Mouse (Mus musculus): ENCODE measurements around the gene Ggt1. TPM values are rescaled to one million over a fixed set of nuclear protein-coding genes. Genes with fewer than 3 reads are reported as not detected.

The Ggt1 gene
- polyA plus RNA-seq, 1 experiment: not detected

DNA sequence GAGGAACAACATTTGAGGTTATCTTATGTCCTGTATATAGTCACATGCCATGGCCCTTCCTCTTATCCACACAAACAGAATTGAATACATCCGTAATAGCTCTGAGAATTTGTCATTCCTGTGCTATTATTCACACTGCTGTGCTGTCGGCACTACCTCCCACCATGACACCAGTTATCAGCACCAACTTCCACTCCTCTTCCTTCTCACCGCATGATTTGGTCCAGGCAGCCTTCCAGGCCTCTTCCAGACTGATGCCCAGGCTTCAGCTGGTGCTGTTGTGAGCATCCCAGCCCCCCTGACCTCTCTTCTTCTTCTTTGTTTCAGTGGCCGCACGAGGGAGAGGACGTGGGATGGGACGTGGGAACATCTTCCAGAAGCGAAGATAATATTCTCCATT is 26.5 kb upstream of the Ggt1 start:
- no peak for TF ChIP-seq GATA1 (IDR thresholded peaks at IDR 0.05; ENCODE audit: low read length)

DNA sequence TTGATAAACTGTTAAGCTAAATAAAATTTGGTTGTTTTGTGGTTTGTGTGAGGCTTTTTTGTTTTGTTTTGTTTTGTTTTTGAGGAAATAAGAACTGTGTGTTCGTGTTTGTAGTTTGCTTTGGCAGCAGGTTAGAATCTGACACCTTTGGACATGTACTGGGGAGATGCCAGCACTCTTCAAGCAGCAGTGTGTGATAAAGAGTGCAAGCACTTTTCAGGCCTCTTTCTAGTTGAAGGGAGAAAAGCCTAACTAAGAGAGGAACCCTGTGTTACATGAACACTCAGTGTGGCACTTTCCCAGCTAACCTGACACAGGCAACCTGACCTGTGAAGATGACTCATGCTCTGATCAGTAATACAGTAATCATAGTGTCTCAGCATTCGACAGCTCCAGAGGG is 26.0 kb upstream of the Ggt1 start:
- TF ChIP-seq GATA1 (IDR thresholded peaks at IDR 0.05; ENCODE audit: low read length): no peak

DNA sequence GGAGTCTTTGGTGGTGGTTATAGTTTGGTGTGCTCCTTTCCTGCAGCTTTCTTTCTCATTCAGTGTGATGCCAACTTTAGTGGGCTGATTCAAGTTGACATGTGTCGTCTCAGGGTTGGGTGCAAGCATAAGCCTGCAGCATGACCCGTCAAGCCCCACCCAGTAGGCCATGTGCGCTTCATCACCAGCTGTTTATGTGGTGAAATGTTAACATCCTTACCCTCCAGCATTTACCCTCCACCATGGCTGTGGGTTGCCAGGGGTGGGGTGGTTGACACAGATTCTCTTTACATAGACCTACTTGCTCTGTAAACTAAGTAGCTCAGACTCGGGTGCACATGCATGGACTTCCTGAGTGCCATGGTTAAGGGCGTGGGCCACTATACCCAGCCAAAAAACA is 25.3 kb upstream of the Ggt1 start:
- no peak for TF ChIP-seq GATA1 (IDR thresholded peaks at IDR 0.05; ENCODE audit: low read length)

DNA sequence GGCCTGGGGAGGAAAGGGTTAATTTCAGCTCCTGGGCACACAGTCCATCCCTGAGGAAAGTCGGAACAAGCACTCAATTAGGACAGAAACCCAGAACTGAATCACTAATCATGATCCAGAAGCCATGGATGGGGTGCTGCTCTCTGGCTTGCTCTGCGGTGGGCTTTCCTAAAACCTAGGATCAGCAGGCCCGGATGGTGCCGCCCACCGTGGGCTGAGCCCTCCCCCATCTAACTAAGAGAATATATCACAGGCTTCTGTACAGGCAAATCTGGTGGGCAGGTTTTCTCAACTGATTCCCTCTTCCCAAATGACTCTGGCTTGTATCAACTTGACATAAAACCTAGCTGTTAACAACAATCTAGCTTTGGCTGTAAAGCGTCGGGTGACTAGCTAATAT is 13.5 kb upstream of the Ggt1 start:
- TF ChIP-seq GATA1 (IDR thresholded peaks at IDR 0.05; ENCODE audit: low read length): no peak

DNA sequence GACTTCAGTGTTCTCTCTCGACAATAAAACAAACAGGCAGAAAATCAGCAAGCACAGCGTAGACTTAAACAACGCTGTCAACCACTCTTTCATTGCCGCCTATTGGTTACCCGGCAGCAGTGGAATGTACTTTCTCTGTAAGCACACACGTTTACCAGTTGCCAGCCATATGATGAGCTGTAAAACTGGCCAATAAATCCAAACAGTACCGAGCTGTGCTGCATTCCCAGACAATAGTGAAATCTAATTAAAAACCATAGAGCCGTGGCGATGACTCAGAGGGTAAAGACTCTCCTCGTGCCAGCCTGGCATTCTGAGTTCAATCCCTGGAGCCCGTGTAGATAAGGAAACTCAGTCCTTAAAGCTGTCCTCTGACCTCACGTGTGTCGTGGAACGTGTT is 12.9 kb upstream of the Ggt1 start:
- no peak for TF ChIP-seq GATA1 (IDR thresholded peaks at IDR 0.05; ENCODE audit: low read length)

DNA sequence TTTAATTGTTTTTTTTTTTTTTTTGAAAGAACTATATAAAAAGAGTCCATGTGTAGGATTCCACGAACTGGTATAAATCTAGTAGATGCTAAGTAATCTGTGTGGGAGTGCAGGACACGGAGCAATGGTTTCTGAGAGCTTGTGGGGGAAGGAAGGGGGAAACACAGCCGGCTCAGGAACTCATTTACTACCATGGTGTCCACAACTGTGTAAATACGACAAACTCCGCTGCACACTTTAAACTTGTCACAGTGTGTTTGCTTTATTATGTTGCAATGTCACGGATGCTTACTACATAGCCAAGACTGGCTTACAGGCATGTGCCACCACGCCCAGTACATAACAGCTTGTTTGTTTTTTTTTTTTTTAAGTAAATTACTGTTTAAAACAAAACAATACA is 11.5 kb upstream of the Ggt1 start:
- TF ChIP-seq GATA1 (IDR thresholded peaks at IDR 0.05; ENCODE audit: low read length): no peak

DNA sequence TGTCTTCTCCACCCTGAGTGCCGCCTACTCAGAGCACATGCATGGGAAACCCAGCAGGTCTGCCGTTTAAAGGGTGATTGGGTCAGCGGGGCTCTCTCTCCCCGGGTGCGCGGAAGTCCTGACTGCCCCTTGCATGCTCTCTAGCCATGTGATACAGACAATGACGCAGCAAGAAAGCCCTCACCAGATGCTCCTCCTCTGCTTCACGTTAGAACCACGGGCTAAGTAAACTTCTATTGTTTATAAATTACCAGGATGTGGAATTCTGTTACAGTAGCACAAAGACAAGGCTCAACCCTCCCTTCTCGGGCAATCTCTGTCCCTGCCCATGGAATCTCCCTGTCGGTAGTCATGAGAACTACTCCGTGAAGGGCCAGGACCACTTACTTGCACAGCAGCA is 10.2 kb upstream of the Ggt1 start:
- no peak for TF ChIP-seq GATA1 (IDR thresholded peaks at IDR 0.05; ENCODE audit: low read length)

DNA sequence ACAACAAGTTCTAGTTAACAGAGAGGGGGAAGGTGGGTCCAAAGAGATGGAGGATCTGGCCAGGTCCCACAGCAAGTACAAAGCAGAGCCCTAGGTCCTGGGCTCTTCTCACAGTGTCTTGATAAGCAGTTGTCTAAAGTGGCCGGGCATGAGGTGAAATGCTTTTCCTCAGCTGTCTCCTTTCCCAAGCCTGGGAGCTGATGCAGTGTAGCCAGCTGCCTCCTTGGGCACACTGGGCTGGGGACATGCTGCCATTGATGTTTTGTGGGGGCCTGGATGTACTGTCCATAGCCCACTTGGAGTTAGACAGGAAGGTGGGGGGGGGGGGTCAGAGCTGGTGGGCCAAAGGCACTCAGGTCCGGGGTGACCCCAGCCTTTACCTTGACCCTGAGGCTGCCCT is 9.3 kb upstream of the Ggt1 start:
- no peak for TF ChIP-seq GATA1 (IDR thresholded peaks at IDR 0.05; ENCODE audit: low read length)

DNA sequence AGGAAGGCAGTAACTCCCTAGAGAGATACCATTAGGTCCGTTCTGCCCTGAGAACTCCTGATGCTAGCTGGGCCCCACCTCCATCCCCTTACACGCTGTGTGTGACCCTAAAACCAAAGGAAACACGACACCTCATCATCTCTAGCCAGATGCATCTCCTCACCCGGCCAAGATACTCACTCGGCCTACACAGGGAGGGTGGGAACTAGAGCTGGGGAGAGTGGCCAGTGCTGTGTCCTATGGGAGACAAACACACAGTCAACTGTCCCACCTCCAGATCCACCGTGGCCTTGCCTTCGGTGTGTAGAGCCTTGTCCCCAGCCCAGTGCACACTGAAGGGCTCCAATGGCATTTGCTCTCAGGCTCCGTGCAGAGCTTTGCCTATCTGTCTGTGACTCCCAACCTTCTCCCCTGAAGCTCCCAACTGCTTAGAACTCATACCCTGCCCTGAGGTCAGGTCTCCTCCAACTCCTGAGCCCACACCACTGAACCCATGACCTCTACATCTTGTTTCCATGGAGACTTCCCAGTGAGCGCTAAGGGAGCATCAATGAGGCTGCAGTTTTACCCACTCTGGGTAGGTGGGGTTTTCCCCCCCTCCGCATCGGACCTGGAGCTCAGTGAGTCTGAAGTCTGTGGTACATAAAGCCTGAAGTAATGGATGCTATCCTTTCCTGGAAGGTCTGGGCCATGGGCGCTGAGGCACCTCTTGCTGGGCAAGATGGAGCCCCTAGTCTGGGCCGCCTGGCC is 8.5 kb upstream of the Ggt1 start:
- no peak for TF ChIP-seq GATA1 (IDR thresholded peaks at IDR 0.05; ENCODE audit: low read length)

DNA sequence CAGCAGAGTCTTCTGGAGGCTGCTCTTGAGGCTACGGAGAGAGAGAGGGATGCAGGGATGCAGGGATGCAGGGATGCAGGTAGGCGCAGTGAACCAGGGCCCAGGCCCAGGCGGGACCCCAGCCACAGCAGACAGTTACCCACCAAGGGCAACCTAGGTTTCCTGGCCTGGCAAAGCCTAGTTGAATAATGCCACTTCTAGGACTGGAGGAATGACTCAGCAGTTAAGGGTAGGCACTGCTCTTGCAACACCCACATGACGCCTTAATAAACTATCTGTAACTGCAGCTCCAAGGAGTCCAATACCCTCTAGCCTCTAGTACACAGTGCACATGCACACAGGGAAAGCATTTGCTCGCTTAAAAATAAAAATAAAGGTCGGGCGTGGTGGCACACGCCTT is 7.3 kb upstream of the Ggt1 start:
- TF ChIP-seq GATA1 (IDR thresholded peaks at IDR 0.05; ENCODE audit: low read length): no peak

DNA sequence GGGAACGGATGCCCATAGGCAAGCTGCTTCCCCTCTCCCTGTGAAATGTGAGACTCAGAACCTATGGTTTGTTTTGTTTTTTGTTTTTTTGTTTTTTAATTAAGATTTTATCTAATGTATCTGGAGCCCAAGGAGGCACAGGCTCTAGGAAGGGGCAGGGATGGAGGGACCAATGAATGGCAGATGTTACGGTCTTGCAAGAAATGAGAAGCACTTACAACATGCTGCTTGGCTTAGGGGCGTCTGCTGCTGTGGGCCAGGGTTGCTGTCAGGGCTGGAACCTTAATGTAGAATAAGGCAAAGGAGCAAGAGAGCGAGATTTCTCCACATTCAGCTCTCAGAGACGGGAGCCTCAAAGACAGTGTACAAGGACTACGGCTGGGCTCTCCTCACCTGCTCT is 5.8 kb upstream of the Ggt1 start:
- no peak for TF ChIP-seq GATA1 (IDR thresholded peaks at IDR 0.05; ENCODE audit: low read length)

DNA sequence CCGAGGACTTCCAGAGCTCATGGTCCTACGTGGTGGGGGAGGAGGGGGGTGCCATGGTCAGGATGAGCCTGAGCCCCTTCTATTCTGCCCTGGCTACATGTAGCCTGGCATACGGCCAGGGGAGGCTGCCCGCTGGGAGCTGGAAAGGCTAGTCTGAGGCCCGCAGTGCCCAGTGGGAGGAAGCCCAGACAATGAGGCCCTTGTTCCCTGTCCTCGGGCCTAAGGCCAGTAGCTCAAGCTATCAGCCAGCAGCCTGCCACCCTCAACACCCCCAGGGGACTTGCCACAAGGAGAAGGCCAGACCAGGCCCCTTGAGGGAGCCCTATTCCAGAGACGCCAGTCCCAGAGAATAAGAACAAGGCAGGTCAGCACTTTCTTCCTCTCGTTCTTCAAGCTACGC is 5.4 kb upstream of the Ggt1 start:
- no peak for TF ChIP-seq GATA1 (IDR thresholded peaks at IDR 0.05; ENCODE audit: low read length)

DNA sequence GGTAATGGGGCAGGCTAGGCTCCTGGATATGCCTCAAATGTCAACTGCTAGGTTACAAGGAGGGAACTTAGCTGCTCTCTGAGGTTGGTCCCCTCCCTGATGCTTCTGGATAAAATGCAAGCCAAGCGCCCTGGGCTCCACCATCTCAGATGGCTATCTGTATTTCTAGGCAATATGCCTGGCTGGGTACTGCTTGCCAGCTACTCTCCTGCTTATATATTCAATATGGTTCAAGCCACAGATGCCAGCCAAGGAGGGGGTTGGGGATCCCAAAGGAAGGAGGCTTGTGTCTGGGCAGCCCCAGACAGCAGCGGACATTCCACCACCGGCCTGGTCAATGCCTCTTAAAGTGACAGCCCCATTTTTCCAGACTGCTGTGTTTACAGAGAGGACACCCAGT is 2.9 kb upstream of the Ggt1 start:
- no peak for TF ChIP-seq GATA1 (IDR thresholded peaks at IDR 0.05; ENCODE audit: low read length)

DNA sequence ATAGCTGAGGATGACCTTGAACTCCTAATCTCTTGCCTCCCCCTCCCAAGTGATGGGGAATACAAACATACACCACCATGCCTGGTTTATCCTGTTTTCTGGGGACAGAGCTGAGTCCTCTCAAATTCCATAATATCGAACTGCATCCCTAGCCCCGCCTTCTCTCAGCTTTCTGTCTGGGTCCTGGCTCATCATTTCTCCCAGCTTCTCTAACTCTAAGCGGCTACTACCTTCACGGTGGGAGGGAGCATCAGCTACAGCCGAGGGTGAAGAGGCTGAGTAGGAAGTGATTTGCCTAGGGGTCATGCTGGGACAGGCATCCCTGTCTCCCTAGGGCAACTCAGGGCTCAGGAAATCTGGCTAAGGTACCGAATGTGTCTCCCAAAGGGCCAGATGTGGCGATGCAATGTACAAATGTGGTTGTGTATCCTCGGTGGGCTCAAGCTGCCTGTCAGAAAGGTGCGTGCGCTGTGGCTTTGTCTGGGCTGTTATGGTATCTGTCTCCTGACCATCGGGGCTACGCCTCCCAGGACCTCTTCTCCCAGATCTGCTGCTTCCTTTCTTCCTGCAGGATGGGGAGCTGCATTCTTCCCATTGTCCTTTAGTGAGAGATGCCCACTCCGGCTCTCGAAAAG is 2.2 kb upstream of the Ggt1 start:
- no peak for TF ChIP-seq GATA1 (IDR thresholded peaks at IDR 0.05; ENCODE audit: low read length)

DNA sequence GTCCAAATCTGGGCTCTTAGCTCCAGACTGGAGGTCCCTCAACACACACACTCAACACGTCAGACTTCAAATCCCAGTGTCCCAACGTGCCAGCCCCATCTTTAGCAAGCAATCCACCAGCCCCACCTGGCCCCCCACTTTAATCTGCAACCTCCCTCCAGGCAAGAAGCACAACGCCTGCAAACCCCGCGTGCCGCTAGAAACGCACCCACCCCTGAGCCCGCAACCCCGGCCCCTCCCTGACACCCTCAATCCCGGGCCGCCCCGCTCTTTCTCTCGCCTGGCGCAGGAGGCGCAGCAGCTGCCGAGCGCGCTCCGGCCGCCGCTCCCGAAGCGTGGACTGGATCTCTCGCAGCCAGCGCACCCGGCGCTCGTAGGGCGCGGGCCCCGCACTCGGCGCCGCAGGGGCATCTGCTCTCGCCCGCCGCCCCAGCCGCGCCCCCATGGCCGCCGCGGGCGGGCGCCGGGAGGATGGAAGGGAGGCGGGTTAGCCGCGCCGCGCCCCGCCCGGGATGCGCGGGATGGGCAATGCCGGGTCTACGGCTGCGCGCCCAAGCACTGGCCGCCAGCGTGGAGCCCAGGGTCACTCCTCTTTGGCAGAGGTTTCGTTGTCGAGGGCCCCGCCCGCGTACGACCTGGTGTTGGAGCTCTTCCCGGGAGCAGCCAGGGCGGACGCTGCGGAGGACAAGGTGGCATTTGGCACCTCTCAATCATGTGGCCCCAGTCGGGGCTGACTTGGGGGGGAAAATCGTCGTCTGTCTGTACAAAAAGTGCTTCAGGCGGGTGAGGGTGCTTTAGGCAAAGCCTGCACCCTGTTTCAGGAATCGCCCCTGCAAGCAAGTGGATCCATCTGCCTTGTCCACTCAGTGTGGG is 1.5 kb upstream of the Ggt1 start, which contains the start of gene Lrrc75b:
Lrrc75b (minus strand) TSS at position 655 of the 873 bp plus-strand sequence.
- TF ChIP-seq GATA1 (IDR thresholded peaks at IDR 0.05; ENCODE audit: low read length): no peak

DNA sequence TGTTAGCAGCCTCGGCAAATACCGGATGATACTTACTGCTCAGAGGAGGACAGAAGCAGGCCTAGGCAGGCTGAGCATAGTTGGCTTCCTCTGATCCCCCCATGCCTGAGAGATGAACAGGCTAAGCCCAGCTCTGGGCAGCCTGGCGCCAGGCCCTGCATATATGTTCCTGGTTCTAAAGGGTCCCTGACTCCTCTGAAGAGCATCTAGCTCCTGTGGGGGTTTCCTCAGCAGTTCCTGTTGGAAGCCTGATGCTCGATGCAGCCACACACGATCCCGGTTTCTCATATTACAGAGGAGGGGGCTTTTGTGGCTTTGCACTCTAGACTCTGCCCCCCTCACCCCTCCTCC is 880 bp upstream of the Ggt1 start:
- TF ChIP-seq GATA1 (IDR thresholded peaks at IDR 0.05; ENCODE audit: low read length): no peak
